Mouse (Mus musculus): ENCODE measurements at regions not wholly inside any gene's neighbourhood (a gene's known extent, or its start where the extent isn't known, plus 50 kb on each side); places are given as distances from the start of the nearest gene placed in this dataset.

DNA sequence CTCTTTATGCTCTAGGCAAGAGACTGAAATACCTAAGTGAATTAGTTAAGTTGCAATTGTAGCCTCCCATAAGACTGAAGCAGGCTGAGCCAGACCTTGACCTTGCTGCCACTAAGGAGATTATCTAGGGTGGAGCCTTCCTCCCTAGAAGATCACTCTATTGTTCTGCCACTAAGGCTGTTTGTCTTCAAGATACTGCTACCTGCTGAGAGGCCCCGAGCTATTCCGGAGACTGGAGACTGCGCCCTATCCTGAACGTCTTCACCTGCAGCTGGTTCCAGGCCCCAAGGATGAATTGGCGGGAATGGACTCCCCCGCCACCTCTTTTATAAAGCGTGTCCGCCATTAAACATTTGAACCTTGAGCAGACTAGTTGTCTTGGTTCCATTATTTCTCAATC is 237.8 kb upstream of the Tle4 start:
- Histone ChIP-seq H3K27me3 (0 out of 2 replicates have a peak, but pooled peaks cover 4% of the 10 kb centered on the region), H3K4me2 (replicated peaks) (no peak overlapping the region), H3K36me3 (no peaks in the 10 kb centered on the region), H3K4me1 (replicated peaks) (no peaks in the 10 kb centered on the region), H3K4me3 (replicated peaks) (no peak overlapping the region), H3K9ac (replicated peaks) (no peak overlapping the region), H3K9me3 (no peaks in the 10 kb centered on the region), H3K27ac (no peak overlapping the region)
- WGBS = 44% methylated on average over 8 of the region's 8 CpGs
- ATAC-seq = no peak

DNA sequence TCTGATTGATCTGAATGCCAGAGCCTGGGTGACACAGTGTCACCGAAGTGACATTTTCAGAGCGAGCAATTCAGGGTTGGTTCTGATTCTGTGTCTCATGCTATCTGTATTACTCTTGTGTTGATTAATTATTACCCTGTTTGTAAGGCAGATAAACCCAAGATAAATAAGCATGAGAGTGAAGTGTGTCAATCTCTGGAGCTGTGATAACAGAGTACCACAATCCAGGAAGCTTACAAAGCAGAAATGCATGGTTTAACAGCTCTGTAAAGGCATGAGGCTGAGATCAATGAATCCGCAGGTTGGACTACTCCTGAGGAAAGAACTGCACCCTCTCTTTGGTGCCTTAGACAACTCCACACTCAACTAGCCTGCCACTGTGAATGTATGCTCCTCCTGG is 218.5 kb upstream of the Tle4 start:
- 89% methylated on average over 3 of the region's 3 CpGs for WGBS
- no peaks in the 10 kb centered on the region for H3K36me3 ChIP-seq
- no peaks in the 10 kb centered on the region for H3K4me1 ChIP-seq (replicated peaks)
- no peak overlapping the region for H3K4me2 ChIP-seq (replicated peaks)
- H3K4me3 ChIP-seq (replicated peaks) = no peak overlapping the region
- H3K27ac ChIP-seq = no peak overlapping the region
- no peak for ATAC-seq
- H3K27me3 ChIP-seq = no peaks in the 10 kb centered on the region
- H3K9ac ChIP-seq (replicated peaks) = no peak overlapping the region
- peaks cover 3% of the 10 kb centered on the region; the same call in 1 of the 2 replicates for H3K9me3 ChIP-seq

DNA sequence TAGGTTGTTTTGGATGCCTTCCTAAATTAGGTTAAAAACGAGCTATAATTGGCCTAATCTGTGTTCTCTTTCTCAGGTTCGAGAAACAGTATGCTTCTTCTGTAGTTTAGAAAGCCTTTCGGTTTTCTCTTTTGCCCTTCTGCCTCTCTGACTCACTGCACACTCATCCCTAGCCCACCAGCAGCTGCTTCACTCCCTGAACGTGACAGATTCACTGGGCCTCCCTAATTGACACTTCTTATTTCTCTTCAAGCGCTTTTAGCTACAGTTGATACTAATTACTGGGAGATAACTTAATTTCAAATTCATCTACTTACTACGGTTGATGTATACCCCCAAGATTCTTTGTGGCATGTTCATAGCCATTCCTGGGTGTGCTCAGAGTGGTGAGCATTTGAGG is 208.9 kb upstream of the Tle4 start:
- no peak overlapping the region for H3K9ac ChIP-seq (replicated peaks)
- H3K27ac ChIP-seq = no peak overlapping the region

DNA sequence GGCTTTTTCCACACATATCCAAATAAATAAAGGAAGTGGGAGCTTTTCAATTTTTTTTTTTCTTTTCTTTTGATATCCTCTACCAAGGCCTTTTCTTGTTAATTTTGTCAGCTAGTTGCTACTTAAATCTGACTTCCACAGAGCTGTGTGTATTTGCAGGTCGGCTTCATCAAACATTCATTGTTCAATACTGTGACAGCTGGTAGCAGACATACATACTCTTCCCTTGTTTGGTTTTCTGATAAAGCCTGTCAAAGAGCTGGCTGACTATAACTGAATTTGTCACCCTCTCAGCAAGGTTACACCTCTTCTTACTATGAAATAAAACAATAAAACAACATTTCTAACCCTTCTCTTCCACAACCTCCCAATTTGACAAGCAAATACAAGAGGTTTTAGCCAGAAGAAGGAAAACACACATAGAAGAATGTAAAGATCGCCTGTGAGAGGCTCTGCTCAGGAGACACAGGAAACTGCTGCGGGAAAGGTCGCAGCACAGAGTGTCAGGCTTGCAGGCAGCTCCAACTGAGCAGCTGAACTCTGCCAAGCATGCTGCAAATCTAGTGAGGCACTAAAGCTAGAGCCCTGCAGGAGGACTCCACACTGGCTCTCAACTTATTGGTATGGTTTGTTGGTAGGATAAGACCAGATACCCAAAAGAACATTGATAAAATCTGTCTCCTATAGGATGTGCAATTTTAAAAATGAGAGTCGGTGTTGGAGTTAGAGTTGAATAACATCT is 205.2 kb upstream of the Tle4 start:
- peaks cover 14% of the 10 kb centered on the region for H3K4me1 ChIP-seq (replicated peaks)
- H3K4me2 ChIP-seq (replicated peaks) = no peak overlapping the region
- H3K27me3 ChIP-seq = peaks cover 17% of the 10 kb centered on the region
- H3K9ac ChIP-seq (replicated peaks) = no peak overlapping the region
- peak; percentile 72 for ATAC-seq
- peak overlapping the region; percentile 59 for H3K27ac ChIP-seq
- 14% methylated on average over 5 of the region's 5 CpGs for WGBS
- no peak overlapping the region for H3K4me3 ChIP-seq (replicated peaks)
- no peaks in the 10 kb centered on the region for H3K36me3 ChIP-seq
- no peaks in the 10 kb centered on the region for H3K9me3 ChIP-seq

More for the DNA sequence above, 208.9 kb upstream of the Tle4 start:
- no peak overlapping the region for H3K4me3 ChIP-seq (replicated peaks)
- H3K4me1 ChIP-seq (replicated peaks) = peaks cover 14% of the 10 kb centered on the region
- H3K36me3 ChIP-seq = no peaks in the 10 kb centered on the region
- 65% methylated on average over 6 of the region's 6 CpGs for WGBS
- no peak overlapping the region for H3K4me2 ChIP-seq (replicated peaks)
- H3K9me3 ChIP-seq = no peaks in the 10 kb centered on the region
- peaks cover 3% of the 10 kb centered on the region; the same call in 1 of the 2 replicates for H3K27me3 ChIP-seq
- no peak for ATAC-seq

DNA sequence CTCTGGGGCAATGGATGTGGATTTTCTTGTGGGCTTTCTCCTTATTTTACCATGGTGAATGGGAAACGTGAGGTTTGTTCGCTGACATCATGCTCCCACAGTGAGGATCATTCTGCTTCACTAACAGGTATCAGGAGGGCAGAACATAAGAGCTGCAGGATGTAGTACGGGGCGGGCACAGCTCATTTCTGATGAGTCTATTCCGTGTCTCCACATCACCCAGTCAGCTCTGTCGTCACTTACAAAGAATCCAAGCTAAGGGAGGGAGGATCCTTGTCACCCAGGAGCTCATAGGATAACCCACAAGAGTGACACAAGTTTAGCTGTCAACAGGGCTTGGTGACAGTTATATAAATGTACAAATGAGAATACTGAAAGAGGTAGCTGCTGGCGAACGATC is 203.8 kb upstream of the Tle4 start:
- peaks cover 14% of the 10 kb centered on the region for H3K4me1 ChIP-seq (replicated peaks)
- no peak overlapping the region for H3K9ac ChIP-seq (replicated peaks)
- H3K9me3 ChIP-seq = no peaks in the 10 kb centered on the region
- H3K4me3 ChIP-seq (replicated peaks) = no peak overlapping the region
- no peaks in the 10 kb centered on the region for H3K36me3 ChIP-seq
- no peak overlapping the region for H3K4me2 ChIP-seq (replicated peaks)
- WGBS = 70% methylated on average over 8 of the region's 8 CpGs
- H3K27ac ChIP-seq = no peak overlapping the region
- 0 out of 2 replicates have a peak, but pooled peaks have one; percentile 27 for ATAC-seq
- H3K27me3 ChIP-seq = peaks cover 20% of the 10 kb centered on the region

DNA sequence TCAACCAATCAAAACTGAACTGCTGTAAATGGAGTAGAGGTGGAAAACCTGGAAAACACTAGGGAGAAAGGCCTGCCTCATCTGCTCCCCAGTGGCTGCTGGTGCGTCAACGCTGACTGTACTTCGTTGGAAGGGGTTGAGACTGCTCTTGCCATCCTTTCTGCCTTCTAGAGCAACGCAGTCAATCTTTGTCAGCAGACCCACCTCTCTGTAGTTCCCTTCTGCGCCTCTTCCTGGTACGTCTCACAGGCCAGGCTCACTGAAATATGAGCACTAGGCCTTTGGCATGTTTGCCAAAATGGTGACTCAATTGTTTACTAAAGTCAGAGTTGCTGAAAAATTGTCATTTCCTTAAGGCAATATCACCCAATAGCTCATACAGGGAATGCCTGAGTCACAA is 201.2 kb upstream of the Tle4 start:
- peaks cover 22% of the 10 kb centered on the region for H3K27me3 ChIP-seq
- WGBS = 86% methylated on average over 6 of the region's 6 CpGs
- ATAC-seq = no peak
- H3K4me1 ChIP-seq (replicated peaks) = peaks cover 14% of the 10 kb centered on the region
- H3K9ac ChIP-seq (replicated peaks) = no peak overlapping the region
- no peaks in the 10 kb centered on the region for H3K36me3 ChIP-seq
- H3K27ac ChIP-seq = no peak overlapping the region
- no peaks in the 10 kb centered on the region for H3K9me3 ChIP-seq
- no peak overlapping the region for H3K4me3 ChIP-seq (replicated peaks)
- no peak overlapping the region for H3K4me2 ChIP-seq (replicated peaks)

DNA sequence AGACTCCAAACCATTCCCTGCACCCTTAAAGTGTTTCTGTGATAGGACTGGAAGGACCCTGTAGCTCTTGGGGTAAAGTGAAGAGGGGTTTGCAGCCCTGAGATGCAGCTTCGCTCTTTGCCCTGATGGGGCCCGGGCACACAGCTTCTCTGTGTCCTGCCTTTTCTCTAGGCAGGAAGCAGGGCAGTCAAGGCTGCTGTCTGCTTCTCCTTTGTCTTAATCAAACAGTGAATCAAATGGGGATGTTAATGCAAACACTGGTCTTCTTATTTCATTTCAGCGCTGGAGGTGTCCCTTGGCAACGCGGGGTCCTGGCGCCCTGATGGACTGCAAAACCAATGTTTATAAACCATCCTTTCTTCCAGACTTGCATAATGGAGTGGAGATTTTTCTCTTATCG is 200.6 kb upstream of the Tle4 start:
- no peak overlapping the region for H3K27ac ChIP-seq
- no peaks in the 10 kb centered on the region for H3K9me3 ChIP-seq
- peaks cover 12% of the 10 kb centered on the region for H3K4me1 ChIP-seq (replicated peaks)
- ATAC-seq = no peak
- H3K27me3 ChIP-seq = peaks cover 27% of the 10 kb centered on the region
- no peak overlapping the region for H3K4me2 ChIP-seq (replicated peaks)
- H3K36me3 ChIP-seq = no peaks in the 10 kb centered on the region
- no peak overlapping the region for H3K9ac ChIP-seq (replicated peaks)
- no peak overlapping the region for H3K4me3 ChIP-seq (replicated peaks)
- WGBS = 67% methylated on average over 7 of the region's 7 CpGs

DNA sequence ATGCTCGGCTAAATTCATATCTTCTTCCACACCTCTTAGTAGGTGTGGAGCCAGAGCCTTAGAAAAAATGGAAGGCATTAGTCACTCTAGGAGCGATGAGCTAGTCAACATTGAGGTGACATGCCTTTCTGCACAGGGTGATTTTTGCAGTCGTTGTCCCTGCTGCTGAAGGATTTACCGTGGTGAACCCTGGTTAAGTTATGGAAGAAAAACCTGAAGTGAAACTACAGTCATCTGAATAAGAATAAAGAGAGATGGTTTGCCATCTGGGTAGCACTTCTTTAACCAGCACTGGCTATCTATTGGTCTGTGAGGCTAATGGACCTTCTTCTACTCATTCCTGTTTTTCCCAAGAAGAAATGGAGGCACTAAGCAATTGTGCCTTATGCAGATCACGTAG is 198.1 kb upstream of the Tle4 start:
- H3K9me3 ChIP-seq = no peaks in the 10 kb centered on the region
- H3K36me3 ChIP-seq = no peaks in the 10 kb centered on the region
- H3K4me2 ChIP-seq (replicated peaks) = no peak overlapping the region
- H3K4me3 ChIP-seq (replicated peaks) = no peak overlapping the region
- H3K27me3 ChIP-seq = peaks cover 37% of the 10 kb centered on the region
- ATAC-seq = no peak
- no peak overlapping the region for H3K9ac ChIP-seq (replicated peaks)
- no peak overlapping the region for H3K27ac ChIP-seq
- H3K4me1 ChIP-seq (replicated peaks) = no peaks in the 10 kb centered on the region
- 93% methylated on average over 5 of the region's 5 CpGs for whole genome bisulfite sequencing

DNA sequence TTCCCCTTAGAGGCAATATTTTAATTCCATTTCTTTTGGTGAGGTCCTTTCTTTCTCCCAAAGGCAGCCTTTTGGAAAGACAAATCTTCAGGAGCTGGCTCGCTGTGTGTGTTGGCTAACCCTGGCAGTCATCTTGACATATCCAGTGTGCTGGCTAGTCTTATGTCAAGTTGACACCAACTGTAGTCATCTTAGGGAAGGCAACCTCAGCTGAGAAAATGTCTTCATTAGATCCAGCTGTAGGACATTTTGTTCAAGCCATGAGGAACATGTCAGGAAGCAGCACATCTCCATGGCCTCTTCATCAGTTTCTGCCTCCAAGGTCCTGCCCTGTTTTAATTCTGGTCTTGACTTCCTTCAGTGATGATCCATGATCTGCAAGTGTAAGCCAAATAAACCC is 192.1 kb upstream of the Tle4 start:
- Histone ChIP-seq H3K4me3 (replicated peaks) (no peak overlapping the region), H3K36me3 (no peaks in the 10 kb centered on the region), H3K4me2 (replicated peaks) (no peak overlapping the region), H3K27me3 (peaks cover 21% of the 10 kb centered on the region), H3K4me1 (replicated peaks) (no peaks in the 10 kb centered on the region), H3K27ac (no peak overlapping the region), H3K9ac (replicated peaks) (no peak overlapping the region), H3K9me3 (no peaks in the 10 kb centered on the region)
- no peak for ATAC-seq
- 100% methylated on average over 1 of the region's 1 CpGs for WGBS

DNA sequence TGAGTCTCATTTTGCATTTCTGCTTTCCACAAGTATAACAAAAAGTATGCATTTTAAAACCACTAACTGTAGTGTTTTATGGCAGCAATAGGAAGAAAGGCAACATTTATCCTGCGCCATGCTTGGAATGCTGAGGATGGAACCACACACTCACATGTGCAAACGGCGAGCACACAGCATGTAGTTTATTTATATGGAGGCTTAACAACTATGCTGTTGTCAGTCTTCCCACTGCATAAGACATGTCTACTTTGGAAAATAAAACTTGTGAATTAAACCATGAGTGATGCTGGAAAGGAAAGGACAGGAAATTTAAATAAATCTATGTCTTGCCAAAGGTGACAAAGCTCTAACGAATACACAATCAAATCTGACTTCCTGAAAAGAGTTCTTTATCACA is 190.8 kb upstream of the Tle4 start:
- ATAC-seq = no peak
- WGBS = 93% methylated on average over 4 of the region's 4 CpGs
- Histone ChIP-seq H3K27me3 (peaks cover 17% of the 10 kb centered on the region), H3K27ac (no peak overlapping the region), H3K4me1 (replicated peaks) (no peaks in the 10 kb centered on the region), H3K9me3 (no peaks in the 10 kb centered on the region), H3K4me3 (replicated peaks) (no peak overlapping the region), H3K36me3 (no peaks in the 10 kb centered on the region), H3K4me2 (replicated peaks) (no peak overlapping the region), H3K9ac (replicated peaks) (no peak overlapping the region)

DNA sequence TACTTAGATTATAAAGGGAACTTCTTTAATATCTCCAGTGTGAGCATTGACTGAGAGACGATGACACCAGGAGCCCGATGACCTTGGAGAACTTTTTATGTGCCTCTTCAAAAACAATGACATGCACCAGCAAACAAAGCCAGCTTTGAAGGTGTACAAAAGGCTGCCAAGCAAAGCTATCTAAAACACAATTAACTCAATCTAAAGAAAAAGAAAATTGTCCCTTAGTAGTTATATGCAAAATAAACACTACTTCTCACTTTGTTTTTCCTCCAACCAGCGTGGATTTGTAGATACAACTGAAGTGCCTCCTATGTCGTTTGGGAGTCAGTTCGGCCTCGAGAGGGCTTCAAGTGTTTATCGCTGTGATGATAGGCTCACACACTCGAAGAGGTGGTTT is 189.0 kb upstream of the Tle4 start:
- H3K4me1 ChIP-seq (replicated peaks) = no peaks in the 10 kb centered on the region
- 77% methylated on average over 8 of the region's 8 CpGs for WGBS
- H3K4me2 ChIP-seq (replicated peaks) = no peak overlapping the region
- no peak overlapping the region for H3K27ac ChIP-seq
- H3K27me3 ChIP-seq = peaks cover 11% of the 10 kb centered on the region; the same call in 1 of the 2 replicates
- H3K4me3 ChIP-seq (replicated peaks) = no peak overlapping the region
- no peaks in the 10 kb centered on the region for H3K36me3 ChIP-seq
- no peaks in the 10 kb centered on the region for H3K9me3 ChIP-seq
- no peak overlapping the region for H3K9ac ChIP-seq (replicated peaks)
- no peak for ATAC-seq

DNA sequence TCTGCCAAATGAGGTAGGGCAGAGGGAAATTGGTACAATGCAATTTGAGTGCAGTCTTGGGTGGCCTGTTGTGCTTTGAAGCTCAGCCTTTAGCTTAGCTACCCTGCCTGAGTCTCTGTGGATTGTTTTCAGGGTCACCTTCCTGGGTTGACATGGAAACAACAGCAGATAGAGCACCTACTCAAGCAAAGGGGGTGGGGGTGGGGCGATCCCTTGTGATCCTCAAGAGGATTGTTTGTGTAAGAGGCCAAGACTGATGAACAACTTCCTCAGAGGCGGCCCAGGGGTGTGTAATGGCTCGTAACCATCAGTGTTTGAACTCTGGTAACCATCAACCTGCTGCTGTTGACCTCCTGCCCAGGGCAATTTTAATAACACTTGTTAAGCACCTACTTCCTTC is 187.8 kb upstream of the Tle4 start:
- Histone ChIP-seq H3K9me3 (no peaks in the 10 kb centered on the region), H3K36me3 (no peaks in the 10 kb centered on the region), H3K27me3 (peaks cover 11% of the 10 kb centered on the region; the same call in 1 of the 2 replicates), H3K4me1 (replicated peaks) (no peaks in the 10 kb centered on the region), H3K9ac (replicated peaks) (no peak overlapping the region), H3K4me2 (replicated peaks) (no peak overlapping the region), H3K27ac (no peak overlapping the region), H3K4me3 (replicated peaks) (no peak overlapping the region)
- WGBS = 45% methylated on average over 3 of the region's 3 CpGs
- ATAC-seq = no peak

DNA sequence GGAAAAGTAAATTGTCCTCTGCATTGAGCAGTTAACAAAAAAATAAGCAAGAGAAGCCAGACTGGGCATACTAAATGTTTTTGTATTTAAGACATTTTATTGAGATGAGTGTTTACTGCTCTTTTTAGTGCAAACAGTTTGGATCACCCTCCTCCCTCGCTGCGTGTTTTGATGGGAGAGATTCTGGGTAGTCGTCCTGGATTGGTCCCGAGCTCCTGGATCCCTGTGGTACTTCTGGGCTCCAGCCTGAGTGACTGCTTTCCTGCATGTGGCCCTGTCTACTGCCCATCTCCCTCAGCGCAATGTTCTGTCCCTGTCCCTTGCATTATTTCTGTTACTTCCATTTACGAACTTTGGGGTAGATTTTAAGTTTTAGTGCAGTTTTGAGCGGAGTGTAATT is 179.9 kb upstream of the Tle4 start:
- peak; percentile 69 for ATAC-seq

More for the DNA sequence above, 179.9 kb upstream of the Tle4 start:
- Histone ChIP-seq H3K9me3 (no peaks in the 10 kb centered on the region), H3K4me1 (replicated peaks) (peaks cover 11% of the 10 kb centered on the region; the same call in 1 of the 2 replicates), H3K27me3 (0 out of 2 replicates have a peak, but pooled peaks cover 7% of the 10 kb centered on the region), H3K36me3 (no peaks in the 10 kb centered on the region), H3K4me3 (replicated peaks) (no peak overlapping the region), H3K9ac (replicated peaks) (no peak overlapping the region), H3K27ac (peak overlapping the region; percentile 56), H3K4me2 (replicated peaks) (peak overlapping the region; percentile 48)
- 34% methylated on average over 7 of the region's 7 CpGs for WGBS
